Mouse (Mus musculus) ZHBTc4 (cell line): ENCODE results near the gene Xylt2.

Experiments used
- DNase-seq: peaks from one replicate; pipeline ENCODE4 v3.0.0-alpha.2; 2011; ENCODE audit warnings: low read depth, low spot score

Gene Xylt2

DNA sequence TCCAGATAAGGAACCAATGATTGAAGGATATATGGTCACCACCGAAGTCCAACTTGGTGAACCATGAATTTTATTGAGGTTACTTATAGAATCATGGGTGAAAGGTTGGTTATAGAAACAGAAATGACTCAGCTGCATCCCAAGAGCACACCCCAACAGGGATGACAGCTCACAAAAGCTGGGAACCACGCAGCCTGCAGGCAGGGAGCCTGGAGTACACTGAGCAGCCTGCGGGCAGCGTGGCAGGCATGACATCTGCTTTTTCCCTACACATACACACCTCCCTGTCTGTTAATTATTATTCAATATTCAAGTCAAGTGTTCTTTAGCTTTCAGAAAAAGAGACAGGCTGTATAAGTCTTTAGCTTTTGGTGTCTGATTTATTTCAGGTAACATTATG lies 62.7 kb downstream of the Xylt2 start:
- no peak for DNase-seq
